Mouse (Mus musculus): ENCODE data around the gene Actn4. TPM values are rescaled to one million over a fixed set of nuclear protein-coding genes. Genes with fewer than 3 reads are reported as not detected.

Actn4 gene
- polyA plus RNA-seq, 1 experiment from 2014 or later = 216 TPM

DNA sequence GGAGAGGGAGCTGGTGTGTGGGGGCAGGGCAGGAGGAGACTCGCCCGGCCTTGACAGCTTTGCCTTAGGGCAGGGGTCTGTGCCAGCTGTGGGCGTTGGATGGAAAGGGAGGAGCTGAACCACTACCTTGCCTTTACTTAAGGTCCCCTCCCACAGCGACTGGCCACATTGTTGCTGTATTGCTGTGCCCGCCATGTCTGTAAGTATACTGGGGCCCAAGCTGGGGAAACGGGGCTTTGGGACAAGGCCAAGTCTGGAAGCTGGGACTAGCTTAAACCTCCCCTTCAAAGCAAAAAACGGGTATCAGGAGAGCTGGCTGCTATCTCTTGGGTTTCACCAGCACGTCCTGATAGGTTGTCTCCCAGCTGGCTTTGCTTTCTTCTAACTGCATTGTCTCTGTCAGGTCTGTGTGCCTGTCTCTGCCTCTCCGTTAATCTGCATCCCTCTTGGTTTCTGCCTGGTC lies 97.8 kb downstream of the Actn4 start:
- 38% methylated on average over 9 of the region's 9 CpGs for WGBS
- Histone ChIP-seq H3K4me1 (replicated peaks; ENCODE audit: control insufficient read depth, insufficient read depth) (peaks cover 4% of the 10 kb centered on the region; the same call in 1 of the 2 replicates), H3K27ac (replicated peaks) (peak overlapping the region; percentile 73), H3K9ac (ENCODE audit: low read length) (peak overlapping the region; percentile 24), H3K27me3 (ENCODE audit: control insufficient read depth, insufficient read depth, low read length) (no peaks in the 10 kb centered on the region), H3K4me3 (ENCODE audit: low read depth, low read length) (peak overlapping the region; percentile 24), H3K9me3 (ENCODE audit: control insufficient read depth, low read length) (no peaks in the 10 kb centered on the region), H3K36me3 (ENCODE audit: control insufficient read depth, insufficient read depth, low read length) (no peaks in the 10 kb centered on the region), H3K4me2 (replicated peaks; ENCODE audit: low read depth) (peak overlapping the region; percentile 52)
- peak; percentile 33 for DNase-seq (ENCODE audit: low spot score)
- no peak for TF ChIP-seq EP300 (optimal IDR thresholded peaks at IDR 0.05)
- TF ChIP-seq CTCF (IDR thresholded peaks at IDR 0.05; ENCODE audit: low read depth) = no peak
- ATAC-seq (ENCODE audit: low FRiP score, low TSS enrichment) = no peak

DNA sequence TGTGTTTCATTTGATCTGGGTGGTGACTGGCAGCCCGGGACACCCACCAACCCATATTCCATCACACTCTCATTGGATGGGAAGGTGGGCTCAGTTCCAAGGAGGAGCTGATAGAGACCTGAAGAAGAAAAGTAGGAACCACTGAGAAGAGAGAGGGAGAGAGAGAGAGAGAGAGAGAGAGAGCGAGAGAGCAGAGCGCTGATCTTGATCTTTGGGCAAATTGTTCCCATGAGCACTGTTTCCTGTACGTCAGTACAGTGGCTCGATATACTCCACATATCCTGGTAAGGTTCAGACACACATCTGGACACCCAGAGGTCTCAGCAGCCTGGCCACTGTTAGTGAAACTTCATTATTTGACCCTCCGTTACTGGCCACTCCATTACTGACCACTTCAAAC lies 98.6 kb downstream of the Actn4 start, which contains the start of gene Lgals7:
TSS of gene Lgals7 (plus strand) at position 314 of the 400 bp plus-strand sequence.
- peaks cover 4% of the 10 kb centered on the region; the same call in 1 of the 2 replicates for H3K4me1 ChIP-seq (replicated peaks; ENCODE audit: control insufficient read depth, insufficient read depth)
- WGBS = 68% methylated on average over 6 of the region's 6 CpGs
- peak within 1 kb of the TSS; percentile 52 for H3K4me2 ChIP-seq (replicated peaks; ENCODE audit: low read depth)

DNA sequence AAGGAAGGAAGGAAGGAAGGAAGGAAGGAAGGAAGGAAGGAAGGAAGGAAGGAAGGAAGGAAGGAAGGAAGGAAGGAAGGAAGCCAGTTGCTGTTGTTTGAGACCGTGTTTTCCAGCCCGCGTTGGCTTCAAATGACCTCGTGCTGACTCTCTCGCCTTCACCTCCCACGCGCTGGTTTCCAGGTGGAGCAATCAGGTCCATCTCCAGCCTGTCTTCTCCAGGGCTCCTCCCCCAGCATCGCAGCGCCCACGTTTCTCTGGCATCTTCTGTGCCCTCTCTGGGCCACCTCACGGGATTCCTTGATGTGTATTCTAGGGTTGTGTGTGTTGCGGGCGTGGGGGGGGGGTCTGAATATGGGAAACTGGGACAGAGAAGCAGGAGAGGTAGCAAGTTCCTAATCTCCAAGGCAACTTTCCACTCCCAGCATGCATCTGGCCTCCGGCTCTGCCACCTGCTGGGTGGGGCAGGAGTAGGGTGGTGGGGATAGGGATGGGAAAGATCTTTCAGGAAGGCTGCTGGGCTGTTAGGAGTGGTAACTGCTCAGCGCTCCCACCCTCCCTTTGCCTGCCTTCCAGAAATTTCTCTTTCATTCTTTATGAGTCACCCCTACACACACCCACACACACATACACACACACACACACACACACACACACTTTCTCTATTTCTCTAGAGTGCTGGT lies 99.2 kb downstream of the Actn4 start:
- Histone ChIP-seq H3K4me2 (replicated peaks; ENCODE audit: low read depth) (peak overlapping the region; percentile 14; the same call in 1 of the 2 replicates), H3K36me3 (ENCODE audit: control insufficient read depth, insufficient read depth, low read length) (no peaks in the 10 kb centered on the region), H3K4me3 (ENCODE audit: low read depth, low read length) (no peak overlapping the region), H3K9ac (ENCODE audit: low read length) (no peak overlapping the region), H3K9me3 (ENCODE audit: control insufficient read depth, low read length) (no peaks in the 10 kb centered on the region), H3K27me3 (ENCODE audit: control insufficient read depth, insufficient read depth, low read length) (no peaks in the 10 kb centered on the region), H3K4me1 (replicated peaks; ENCODE audit: control insufficient read depth, insufficient read depth) (peaks cover 4% of the 10 kb centered on the region; the same call in 1 of the 2 replicates), H3K27ac (replicated peaks) (peak overlapping the region; percentile 73)
- DNase-seq (ENCODE audit: low spot score) (peak; percentile 63), ATAC-seq (ENCODE audit: low FRiP score, low TSS enrichment) (peak; percentile 49)
- WGBS = 63% methylated on average over 15 of the region's 15 CpGs
- TF ChIP-seq CTCF (IDR thresholded peaks at IDR 0.05; ENCODE audit: low read depth) = peak; percentile 34; the same call in 1 of the 2 replicates
- no peak for TF ChIP-seq EP300 (optimal IDR thresholded peaks at IDR 0.05)

More for the DNA sequence above, 98.6 kb downstream of the Actn4 start, which contains the start of gene Lgals7:
- ATAC-seq (ENCODE audit: low FRiP score, low TSS enrichment) (no peak), DNase-seq (ENCODE audit: low spot score) (no peak)
- Histone ChIP-seq H3K27ac (replicated peaks) (peak within 1 kb of the TSS; percentile 73), H3K9me3 (ENCODE audit: control insufficient read depth, low read length) (no peaks in the 10 kb centered on the region), H3K4me3 (ENCODE audit: low read depth, low read length) (peak within 1 kb of the TSS; percentile 24), H3K36me3 (ENCODE audit: control insufficient read depth, insufficient read depth, low read length) (no peaks in the 10 kb centered on the region), H3K9ac (ENCODE audit: low read length) (peak within 1 kb of the TSS; percentile 24), H3K27me3 (ENCODE audit: control insufficient read depth, insufficient read depth, low read length) (no peaks in the 10 kb centered on the region)
- TF ChIP-seq EP300 (optimal IDR thresholded peaks at IDR 0.05) = no peak
- TF ChIP-seq CTCF (IDR thresholded peaks at IDR 0.05; ENCODE audit: low read depth) = no peak

DNA sequence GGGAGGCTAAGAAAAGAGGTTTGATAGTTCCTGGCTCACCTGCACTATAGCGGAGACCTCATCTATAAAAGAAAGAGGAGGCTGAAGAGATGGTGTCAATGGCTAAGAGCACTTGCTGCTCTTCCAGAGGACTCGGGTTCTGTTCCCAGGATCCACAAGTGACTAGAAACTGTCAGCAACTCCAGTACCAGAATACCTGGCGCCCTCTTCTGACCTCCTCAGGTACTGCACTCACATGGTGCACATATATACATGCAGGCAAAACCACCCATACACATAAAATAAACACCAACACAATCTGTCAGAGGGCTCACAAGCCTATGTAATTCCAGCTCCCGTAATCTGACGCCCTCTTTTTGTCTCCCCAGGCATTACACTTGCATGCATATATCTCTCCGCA lies 101.2 kb downstream of the Actn4 start:
- H3K27ac ChIP-seq (replicated peaks) = no peak overlapping the region
- no peak overlapping the region for H3K9ac ChIP-seq (ENCODE audit: low read length)
- no peak for DNase-seq (ENCODE audit: low spot score)
- TF ChIP-seq CTCF (IDR thresholded peaks at IDR 0.05; ENCODE audit: low read depth) = peak; percentile 44
- no peak for TF ChIP-seq EP300 (optimal IDR thresholded peaks at IDR 0.05)
- WGBS = 84% methylated on average over 6 of the region's 6 CpGs
- peaks cover 4% of the 10 kb centered on the region; the same call in 1 of the 2 replicates for H3K4me1 ChIP-seq (replicated peaks; ENCODE audit: control insufficient read depth, insufficient read depth)
- H3K9me3 ChIP-seq (ENCODE audit: control insufficient read depth, low read length) = no peaks in the 10 kb centered on the region
- no peak for ATAC-seq (ENCODE audit: low FRiP score, low TSS enrichment)
- H3K36me3 ChIP-seq (ENCODE audit: control insufficient read depth, insufficient read depth, low read length) = no peaks in the 10 kb centered on the region
- H3K4me2 ChIP-seq (replicated peaks; ENCODE audit: low read depth) = no peak overlapping the region
- no peak overlapping the region for H3K4me3 ChIP-seq (ENCODE audit: low read depth, low read length)
- no peaks in the 10 kb centered on the region for H3K27me3 ChIP-seq (ENCODE audit: control insufficient read depth, insufficient read depth, low read length)

DNA sequence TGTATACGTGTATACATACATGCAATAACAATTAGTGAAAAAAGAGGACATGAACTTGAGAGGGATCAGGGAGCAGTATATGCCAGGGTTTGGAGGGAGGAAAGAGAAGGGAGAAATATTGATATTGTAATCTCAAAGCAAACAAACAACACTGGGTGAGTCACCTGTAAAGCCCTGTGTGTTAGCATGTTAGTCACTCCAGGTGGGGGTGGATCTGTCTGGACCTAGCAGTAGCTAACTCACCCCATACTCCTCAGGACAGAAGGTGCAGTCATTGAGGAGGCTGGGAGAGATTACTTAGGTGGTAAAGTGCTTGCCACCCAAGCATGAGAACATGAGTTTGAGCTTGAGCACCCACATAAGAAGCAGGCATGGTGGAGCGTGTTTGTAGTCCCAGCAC lies 102.2 kb downstream of the Actn4 start:
- peak; percentile 57 for DNase-seq (ENCODE audit: low spot score)
- Histone ChIP-seq H3K9ac (ENCODE audit: low read length) (no peak overlapping the region), H3K36me3 (ENCODE audit: control insufficient read depth, insufficient read depth, low read length) (no peaks in the 10 kb centered on the region), H3K27me3 (ENCODE audit: control insufficient read depth, insufficient read depth, low read length) (no peaks in the 10 kb centered on the region), H3K9me3 (ENCODE audit: control insufficient read depth, low read length) (no peaks in the 10 kb centered on the region), H3K4me2 (replicated peaks; ENCODE audit: low read depth) (no peak overlapping the region), H3K4me3 (ENCODE audit: low read depth, low read length) (no peak overlapping the region), H3K27ac (replicated peaks) (peak overlapping the region; percentile 67), H3K4me1 (replicated peaks; ENCODE audit: control insufficient read depth, insufficient read depth) (peaks cover 4% of the 10 kb centered on the region; the same call in 1 of the 2 replicates)
- ATAC-seq (ENCODE audit: low FRiP score, low TSS enrichment) = peak; percentile 90
- TF ChIP-seq CTCF (IDR thresholded peaks at IDR 0.05; ENCODE audit: low read depth) (no peak), EP300 (optimal IDR thresholded peaks at IDR 0.05) (no peak)
- WGBS = 72% methylated on average over 2 of the region's 2 CpGs

DNA sequence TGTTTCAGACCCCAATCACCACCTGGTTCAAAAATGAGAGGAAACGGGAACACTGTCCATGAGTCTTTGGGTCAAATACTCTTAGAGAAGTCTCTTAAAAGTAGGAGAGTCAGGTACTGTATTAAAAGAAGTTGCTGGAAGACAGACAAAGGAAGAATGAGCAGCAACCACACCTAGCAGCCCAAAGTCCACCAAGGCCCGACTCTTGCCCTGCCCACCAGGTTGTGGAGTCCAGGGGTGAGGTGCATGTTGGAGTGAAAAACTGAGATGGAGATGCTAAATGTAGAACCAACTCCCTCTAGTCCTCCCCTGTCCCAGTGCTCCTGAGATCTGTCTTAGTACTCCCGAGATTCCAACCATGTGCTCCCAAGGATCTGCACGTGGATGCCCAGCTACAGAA lies 111.5 kb downstream of the Actn4 start:
- WGBS = 70% methylated on average over 4 of the region's 4 CpGs
- peak overlapping the region; percentile 84; the same call in 1 of the 2 replicates for H3K27ac ChIP-seq (replicated peaks)
- peak; percentile 38 for DNase-seq (ENCODE audit: low spot score)
- H3K27me3 ChIP-seq (ENCODE audit: control insufficient read depth, insufficient read depth, low read length) = no peaks in the 10 kb centered on the region
- H3K4me3 ChIP-seq (ENCODE audit: low read depth, low read length) = no peak overlapping the region
- H3K4me1 ChIP-seq (replicated peaks; ENCODE audit: control insufficient read depth, insufficient read depth) = peaks cover 3% of the 10 kb centered on the region; the same call in 1 of the 2 replicates
- ATAC-seq (ENCODE audit: low FRiP score, low TSS enrichment) = no peak
- H3K4me2 ChIP-seq (replicated peaks; ENCODE audit: low read depth) = no peak overlapping the region
- TF ChIP-seq EP300 (optimal IDR thresholded peaks at IDR 0.05) = no peak
- no peak for TF ChIP-seq CTCF (IDR thresholded peaks at IDR 0.05; ENCODE audit: low read depth)
- no peak overlapping the region for H3K9ac ChIP-seq (ENCODE audit: low read length)
- H3K36me3 ChIP-seq (ENCODE audit: control insufficient read depth, insufficient read depth, low read length) = no peaks in the 10 kb centered on the region
- H3K9me3 ChIP-seq (ENCODE audit: control insufficient read depth, low read length) = no peaks in the 10 kb centered on the region
